Mouse (Mus musculus): ENCODE measurements at regions not wholly inside any gene's neighbourhood (a gene's known extent, or its start where the extent isn't known, plus 50 kb on each side); places are given as distances from the start of the nearest gene placed in this dataset.
"Not testable (repeated sequence)": the region's sequence is repeated elsewhere in the genome, so short reads cannot be mapped to it uniquely, and the experiment has no call there.

DNA sequence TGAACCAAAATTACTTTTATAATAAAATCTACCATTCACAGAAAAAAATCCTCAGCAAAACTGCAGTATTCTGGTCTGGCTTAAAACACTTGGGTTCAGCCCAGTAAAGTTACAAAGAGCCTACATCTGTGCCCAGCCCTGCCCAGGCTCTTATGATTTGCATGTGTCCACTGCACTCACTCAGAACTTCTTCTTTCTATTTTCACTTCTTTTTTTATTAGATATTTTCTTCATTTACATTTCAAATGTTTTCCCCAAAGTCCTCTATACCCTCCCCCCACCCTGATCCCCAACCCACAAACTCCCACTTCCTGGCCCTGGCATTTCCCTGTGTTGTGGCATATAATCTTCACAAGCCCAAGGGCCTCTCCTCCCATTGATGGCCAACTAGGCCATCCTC lies 1442.4 kb upstream of the Tacstd2 start:
- Histone ChIP-seq H3K36me3 (ENCODE audit: control insufficient read depth, insufficient read depth, low read length) (no peaks in the 10 kb centered on the region), H3K4me3 (replicated peaks; ENCODE audit: low read length) (no peak overlapping the region), H3K9me3 (ENCODE audit: control insufficient read depth, low read length) (no peaks in the 10 kb centered on the region), H3K9ac (ENCODE audit: low read depth, low read length, severe bottlenecking) (no peak overlapping the region), H3K4me2 (replicated peaks; ENCODE audit: low read depth, low read length, severe bottlenecking) (no peak overlapping the region), H3K4me1 (ENCODE audit: control insufficient read depth, insufficient read depth, low read length) (no peaks in the 10 kb centered on the region), H3K27me3 (ENCODE audit: control insufficient read depth, insufficient read depth, low read length) (no peaks in the 10 kb centered on the region), H3K27ac (replicated peaks; ENCODE audit: low read depth, low read length) (no peak overlapping the region)
- DNase-seq (ENCODE audit: low spot score) (no peak), ATAC-seq (ENCODE audit: low FRiP score, low read depth) (no peak)
- no peak for TF ChIP-seq POLR2A (IDR thresholded peaks at IDR 0.05; ENCODE audit: borderline replicate concordance, extremely low read depth, insufficient read depth, insufficient read length)

DNA sequence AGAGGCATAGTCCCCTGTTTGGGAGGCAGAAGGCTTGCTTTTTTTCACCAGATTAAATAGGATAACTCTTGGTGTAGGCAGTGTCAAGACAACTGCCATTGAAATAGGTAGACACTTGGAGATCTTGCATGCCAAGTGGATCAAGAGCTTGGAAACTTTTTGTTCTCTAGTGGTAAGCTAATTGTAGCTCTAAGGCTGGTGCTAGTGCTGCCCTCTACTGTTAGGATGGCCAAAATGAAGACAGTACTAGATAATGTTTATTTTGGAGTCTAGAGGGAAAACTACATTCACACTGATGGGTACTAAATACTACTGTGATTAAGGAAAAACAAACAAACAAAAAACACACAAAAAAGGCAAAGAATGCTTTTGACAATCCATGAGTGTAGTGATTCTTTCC lies 1428.4 kb upstream of the Tacstd2 start:
- no peak for TF ChIP-seq POLR2A (IDR thresholded peaks at IDR 0.05; ENCODE audit: borderline replicate concordance, extremely low read depth, insufficient read depth, insufficient read length)
- no peak overlapping the region for H3K27ac ChIP-seq (replicated peaks; ENCODE audit: low read depth, low read length)
- no peak overlapping the region for H3K9ac ChIP-seq (ENCODE audit: low read depth, low read length, severe bottlenecking)
- no peaks in the 10 kb centered on the region for H3K36me3 ChIP-seq (ENCODE audit: control insufficient read depth, insufficient read depth, low read length)
- H3K9me3 ChIP-seq (ENCODE audit: control insufficient read depth, low read length) = no peaks in the 10 kb centered on the region
- H3K4me1 ChIP-seq (ENCODE audit: control insufficient read depth, insufficient read depth, low read length) = no peaks in the 10 kb centered on the region
- H3K27me3 ChIP-seq (ENCODE audit: control insufficient read depth, insufficient read depth, low read length) = no peaks in the 10 kb centered on the region
- H3K4me3 ChIP-seq (replicated peaks; ENCODE audit: low read length) = no peak overlapping the region
- H3K4me2 ChIP-seq (replicated peaks; ENCODE audit: low read depth, low read length, severe bottlenecking) = no peak overlapping the region
- ATAC-seq (ENCODE audit: low FRiP score, low read depth) = no peak
- no peak for DNase-seq (ENCODE audit: low spot score)

DNA sequence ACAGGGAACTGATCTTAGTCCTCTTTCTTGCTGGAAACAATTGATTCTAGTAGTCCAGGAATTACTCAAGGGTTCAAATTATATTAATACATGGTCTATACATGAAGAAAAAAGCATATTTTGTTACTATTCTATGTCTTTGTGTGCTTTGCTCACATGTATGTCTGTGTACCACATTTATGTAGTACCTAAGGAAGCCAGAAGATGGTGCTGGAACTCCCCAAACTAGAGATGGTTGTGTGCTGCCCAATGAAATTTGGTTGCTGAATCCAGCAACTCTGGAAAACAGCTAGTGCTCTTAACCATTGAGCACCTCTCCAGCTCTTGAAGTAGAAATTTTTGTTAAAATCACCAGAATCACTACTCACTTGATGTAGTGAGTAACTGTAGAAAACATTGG lies 1402.5 kb upstream of the Tacstd2 start:
- H3K9me3 ChIP-seq (ENCODE audit: control insufficient read depth, low read length); H3K9ac ChIP-seq (ENCODE audit: low read depth, low read length, severe bottlenecking); H3K4me1 ChIP-seq (ENCODE audit: control insufficient read depth, insufficient read depth, low read length); H3K36me3 ChIP-seq (ENCODE audit: control insufficient read depth, insufficient read depth, low read length); H3K4me3 ChIP-seq (replicated peaks; ENCODE audit: low read length); ATAC-seq (ENCODE audit: low FRiP score, low read depth); H3K4me2 ChIP-seq (replicated peaks; ENCODE audit: low read depth, low read length, severe bottlenecking); H3K27ac ChIP-seq (replicated peaks; ENCODE audit: low read depth, low read length); H3K27me3 ChIP-seq (ENCODE audit: control insufficient read depth, insufficient read depth, low read length); DNase-seq (ENCODE audit: low spot score): not testable (repeated sequence)

DNA sequence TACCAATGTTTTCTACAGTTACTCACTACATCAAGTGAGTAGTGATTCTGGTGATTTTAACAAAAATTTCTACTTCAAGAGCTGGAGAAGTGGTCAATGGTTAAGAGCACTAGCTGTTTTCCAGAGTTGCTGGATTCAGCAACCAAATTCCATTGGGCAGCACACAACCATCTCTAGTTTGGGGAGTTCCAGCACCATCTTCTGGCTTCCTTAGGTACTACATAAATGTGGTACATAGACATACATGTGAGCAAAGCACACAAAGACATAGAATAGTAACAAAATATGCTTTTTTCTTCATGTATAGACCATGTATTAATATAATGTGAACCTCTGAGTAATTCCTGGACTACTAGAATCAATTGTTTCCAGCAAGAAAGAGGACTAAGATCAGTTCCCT lies 1396.3 kb upstream of the Tacstd2 start:
- not testable (repeated sequence) for H3K9ac ChIP-seq (ENCODE audit: low read depth, low read length, severe bottlenecking); H3K36me3 ChIP-seq (ENCODE audit: control insufficient read depth, insufficient read depth, low read length); H3K27ac ChIP-seq (replicated peaks; ENCODE audit: low read depth, low read length); H3K4me3 ChIP-seq (replicated peaks; ENCODE audit: low read length); ATAC-seq (ENCODE audit: low FRiP score, low read depth); H3K4me2 ChIP-seq (replicated peaks; ENCODE audit: low read depth, low read length, severe bottlenecking); DNase-seq (ENCODE audit: low spot score); H3K4me1 ChIP-seq (ENCODE audit: control insufficient read depth, insufficient read depth, low read length); H3K9me3 ChIP-seq (ENCODE audit: control insufficient read depth, low read length); H3K27me3 ChIP-seq (ENCODE audit: control insufficient read depth, insufficient read depth, low read length)

DNA sequence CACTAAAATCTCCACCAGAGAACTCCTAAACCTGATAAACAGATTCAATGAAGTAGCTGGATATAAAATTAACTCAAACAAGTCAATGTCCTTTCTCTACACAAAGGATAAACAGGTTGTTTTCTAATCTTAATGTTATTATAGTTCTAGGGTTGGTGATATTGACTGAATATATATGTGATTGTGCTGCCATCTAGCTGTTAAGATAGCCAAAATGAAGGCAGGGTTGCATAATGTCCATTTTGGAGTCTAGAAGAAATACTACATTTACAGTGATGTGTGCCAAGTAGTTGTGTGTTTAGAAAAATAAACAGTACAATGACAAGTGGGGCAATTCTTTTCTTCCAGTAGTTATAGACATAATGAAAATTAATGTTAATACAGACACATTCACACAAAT lies 1379.9 kb upstream of the Tacstd2 start:
- no peak for TF ChIP-seq POLR2A (IDR thresholded peaks at IDR 0.05; ENCODE audit: borderline replicate concordance, extremely low read depth, insufficient read depth, insufficient read length)
- Histone ChIP-seq H3K4me3 (replicated peaks; ENCODE audit: low read length) (no peak overlapping the region), H3K27ac (replicated peaks; ENCODE audit: low read depth, low read length) (no peak overlapping the region), H3K4me1 (ENCODE audit: control insufficient read depth, insufficient read depth, low read length) (no peaks in the 10 kb centered on the region), H3K9me3 (ENCODE audit: control insufficient read depth, low read length) (no peaks in the 10 kb centered on the region), H3K36me3 (ENCODE audit: control insufficient read depth, insufficient read depth, low read length) (no peaks in the 10 kb centered on the region), H3K9ac (ENCODE audit: low read depth, low read length, severe bottlenecking) (no peak overlapping the region), H3K27me3 (ENCODE audit: control insufficient read depth, insufficient read depth, low read length) (no peaks in the 10 kb centered on the region), H3K4me2 (replicated peaks; ENCODE audit: low read depth, low read length, severe bottlenecking) (no peak overlapping the region)
- ATAC-seq (ENCODE audit: low FRiP score, low read depth) (no peak), DNase-seq (ENCODE audit: low spot score) (no peak)

DNA sequence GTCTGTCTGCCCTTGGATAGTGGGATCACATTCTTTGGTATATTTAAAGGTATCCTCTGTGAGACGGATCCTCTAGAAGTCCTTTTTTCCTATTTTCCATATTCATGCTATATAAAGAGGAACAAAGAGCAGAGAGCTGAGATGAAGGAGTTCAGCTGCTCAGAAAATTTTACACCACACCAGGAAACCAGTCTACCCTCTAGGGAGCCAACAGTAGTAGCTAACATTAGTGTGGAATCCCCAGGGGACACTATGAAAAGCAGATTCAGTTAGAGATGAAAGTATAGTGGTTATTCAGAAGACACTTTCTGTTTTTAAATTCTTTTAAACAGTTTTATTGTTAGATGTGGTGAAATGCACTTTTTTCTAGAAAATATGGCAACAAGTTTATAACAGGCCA lies 1348.5 kb upstream of the Tacstd2 start:
- WGBS = 88% methylated on average over 1 of the region's 1 CpGs
- TF ChIP-seq POLR2A (IDR thresholded peaks at IDR 0.05; ENCODE audit: borderline replicate concordance, extremely low read depth, insufficient read depth, insufficient read length) = no peak
- DNase-seq (ENCODE audit: low spot score) (no peak), ATAC-seq (ENCODE audit: low FRiP score, low read depth) (no peak)
- Histone ChIP-seq H3K36me3 (ENCODE audit: control insufficient read depth, insufficient read depth, low read length) (no peaks in the 10 kb centered on the region), H3K4me2 (replicated peaks; ENCODE audit: low read depth, low read length, severe bottlenecking) (no peak overlapping the region), H3K9me3 (ENCODE audit: control insufficient read depth, low read length) (no peaks in the 10 kb centered on the region), H3K9ac (ENCODE audit: low read depth, low read length, severe bottlenecking) (no peak overlapping the region), H3K27me3 (ENCODE audit: control insufficient read depth, insufficient read depth, low read length) (no peaks in the 10 kb centered on the region), H3K27ac (replicated peaks; ENCODE audit: low read depth, low read length) (no peak overlapping the region), H3K4me3 (replicated peaks; ENCODE audit: low read length) (no peak overlapping the region), H3K4me1 (ENCODE audit: control insufficient read depth, insufficient read depth, low read length) (no peaks in the 10 kb centered on the region)

DNA sequence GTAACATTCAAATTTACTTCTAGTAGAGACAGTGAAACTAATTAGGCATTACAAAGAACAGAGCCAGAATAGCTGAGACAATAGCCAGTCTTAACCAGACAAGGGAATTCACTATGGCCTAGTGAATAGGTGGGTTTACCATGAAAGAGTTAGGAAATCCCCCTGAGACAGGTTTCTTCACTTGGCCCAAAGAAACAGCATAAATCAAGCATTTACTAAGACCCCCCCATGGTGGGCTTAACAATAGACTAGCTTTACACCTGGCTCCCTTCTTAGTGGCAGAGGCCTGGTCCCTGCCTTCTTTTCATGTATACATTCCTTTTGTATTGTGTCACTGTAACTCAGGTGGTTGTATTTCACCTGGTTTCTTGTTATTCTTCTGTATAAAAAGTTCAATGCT lies 1317.2 kb upstream of the Tacstd2 start:
- H3K36me3 ChIP-seq (ENCODE audit: control insufficient read depth, insufficient read depth, low read length); H3K4me1 ChIP-seq (ENCODE audit: control insufficient read depth, insufficient read depth, low read length); DNase-seq (ENCODE audit: low spot score); ATAC-seq (ENCODE audit: low FRiP score, low read depth); H3K27me3 ChIP-seq (ENCODE audit: control insufficient read depth, insufficient read depth, low read length); H3K9me3 ChIP-seq (ENCODE audit: control insufficient read depth, low read length); H3K4me2 ChIP-seq (replicated peaks; ENCODE audit: low read depth, low read length, severe bottlenecking); H3K27ac ChIP-seq (replicated peaks; ENCODE audit: low read depth, low read length); H3K9ac ChIP-seq (ENCODE audit: low read depth, low read length, severe bottlenecking); H3K4me3 ChIP-seq (replicated peaks; ENCODE audit: low read length): not testable (repeated sequence)

Measured in limb, embryonic 14.5 days (tissue).